Mouse (Mus musculus): Measurements from ENCODE around the gene Naip1. TPM values are rescaled to one million over a fixed set of nuclear protein-coding genes. Genes with fewer than 3 reads are reported as not detected.
"Not testable (repeated sequence)": the region's sequence is repeated elsewhere in the genome, so short reads cannot be mapped to it uniquely, and the experiment has no call there.

Gene Naip1
- 1.1 and 1.7 TPM in 2 replicates for total RNA-seq (2017)

DNA sequence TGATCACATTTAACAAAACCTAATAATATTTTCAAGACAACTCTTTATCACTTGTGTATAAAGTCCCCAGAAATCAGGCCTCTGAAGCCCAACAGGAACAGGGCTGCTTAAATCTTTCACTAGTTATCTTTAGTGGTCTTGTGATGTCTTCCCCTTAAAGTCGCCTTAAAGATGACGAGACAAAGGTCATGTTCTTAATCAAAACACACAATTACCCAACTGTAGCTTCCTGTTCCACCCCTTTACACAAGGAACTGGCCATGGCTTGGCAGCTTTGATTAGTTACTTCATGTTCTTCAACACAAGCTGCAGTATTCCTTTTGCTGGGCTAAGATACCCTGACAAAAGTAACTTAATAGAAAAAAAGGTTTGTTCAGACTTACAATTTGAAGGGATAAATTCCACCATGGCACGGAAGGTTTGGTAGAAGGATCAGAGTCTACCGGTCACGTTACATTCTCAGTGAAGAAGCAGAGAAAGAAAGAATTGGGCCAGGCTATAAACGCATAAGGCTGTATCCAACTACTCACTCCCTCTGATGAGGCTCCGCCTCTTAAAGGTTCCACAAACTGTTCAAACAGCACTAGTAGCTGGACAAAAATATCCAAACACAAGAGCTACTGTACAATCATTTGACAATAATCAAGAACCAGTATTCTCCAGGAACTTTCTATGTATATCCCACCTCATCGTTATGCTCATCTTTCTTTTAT, at the start of gene Naip1:
TSS of gene Naip1 (minus strand) at position 455 of the 713 bp plus-strand sequence.
- not testable (repeated sequence) for ATAC-seq (ENCODE audit: extremely low read depth, insufficient number of reproducible peaks, low FRiP score, poor library complexity, severe bottlenecking)

DNA sequence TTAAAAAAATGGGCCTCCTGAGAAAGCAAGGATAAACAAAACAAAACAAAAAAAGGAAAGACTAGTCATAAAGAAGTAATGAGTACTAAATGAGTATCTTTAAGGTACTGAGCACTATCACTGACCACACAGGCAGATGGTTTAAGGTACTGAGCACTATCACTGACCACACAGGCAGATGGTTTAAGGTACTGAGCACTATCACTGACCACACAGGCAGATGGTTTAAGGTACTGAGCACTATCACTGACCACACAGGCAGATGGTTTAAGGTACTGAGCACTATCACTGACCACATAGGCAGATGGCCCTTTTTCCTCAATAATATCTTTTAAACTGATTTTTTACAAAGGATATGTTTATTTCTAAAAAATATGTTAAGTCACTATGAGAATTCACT, 47.0 kb upstream of the Naip1 start:
- not testable (repeated sequence) for ATAC-seq (ENCODE audit: extremely low read depth, insufficient number of reproducible peaks, low FRiP score, poor library complexity, severe bottlenecking)

DNA sequence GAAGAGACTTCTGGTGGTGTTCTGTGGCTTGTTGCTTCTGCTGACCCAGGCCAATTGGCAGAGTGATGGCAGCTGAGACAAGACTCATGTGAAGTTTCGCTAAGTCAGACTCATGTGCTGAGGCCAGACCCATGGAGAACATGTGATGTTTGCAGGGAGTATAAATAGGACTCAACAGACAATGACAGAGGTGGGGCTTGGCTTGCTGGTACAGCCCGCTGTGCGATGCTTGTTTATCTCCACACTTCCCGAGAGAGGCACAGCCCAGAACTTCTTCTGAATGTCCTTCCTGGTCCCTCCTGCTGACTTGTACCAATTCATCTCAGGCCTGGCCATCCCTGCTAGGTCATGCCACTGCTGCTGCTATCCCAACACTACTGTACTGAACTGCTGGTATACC, 42.7 kb upstream of the Naip1 start:
- ATAC-seq (ENCODE audit: extremely low read depth, insufficient number of reproducible peaks, low FRiP score, poor library complexity, severe bottlenecking): no peak

DNA sequence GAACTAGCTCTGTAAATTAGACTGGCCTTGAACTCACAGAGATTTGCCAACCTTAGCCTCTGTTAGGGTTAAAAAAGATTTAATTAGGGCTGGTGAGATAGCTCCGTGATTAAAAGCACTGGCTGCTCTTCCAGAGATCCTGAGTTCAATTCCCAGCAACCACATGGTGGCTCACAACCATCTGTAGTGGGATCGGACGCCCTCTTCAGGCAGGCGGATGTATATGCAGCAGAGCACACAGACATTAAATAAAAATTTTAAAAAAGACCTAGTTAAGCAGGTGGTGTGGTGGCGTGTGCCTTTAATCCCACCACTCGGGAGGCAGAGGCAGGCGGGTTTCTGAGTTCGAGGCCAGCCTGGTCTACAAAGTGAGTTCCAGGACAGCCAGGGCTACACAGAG, 41.7 kb upstream of the Naip1 start:
- ATAC-seq (ENCODE audit: extremely low read depth, insufficient number of reproducible peaks, low FRiP score, poor library complexity, severe bottlenecking): not testable (repeated sequence)

DNA sequence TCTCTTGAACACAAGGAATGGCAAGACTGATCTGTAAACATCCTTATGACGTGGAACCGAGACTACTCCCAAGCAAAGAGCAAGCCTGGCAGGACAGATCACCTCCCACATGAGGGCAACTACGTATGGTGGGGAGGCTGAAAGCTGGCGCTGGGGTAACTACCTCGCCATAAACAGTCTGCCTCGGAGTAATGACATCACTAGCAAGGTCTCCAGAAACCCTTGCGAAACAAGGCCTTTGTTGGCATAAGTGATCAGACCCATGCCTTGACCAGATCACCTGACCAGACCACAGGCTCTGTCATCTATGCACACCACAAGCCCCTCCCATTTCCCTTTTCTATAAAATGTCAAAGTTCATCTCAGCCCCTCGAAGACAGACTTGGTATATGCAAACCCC, 40.6 kb upstream of the Naip1 start:
- no peak for ATAC-seq (ENCODE audit: extremely low read depth, insufficient number of reproducible peaks, low FRiP score, poor library complexity, severe bottlenecking)

DNA sequence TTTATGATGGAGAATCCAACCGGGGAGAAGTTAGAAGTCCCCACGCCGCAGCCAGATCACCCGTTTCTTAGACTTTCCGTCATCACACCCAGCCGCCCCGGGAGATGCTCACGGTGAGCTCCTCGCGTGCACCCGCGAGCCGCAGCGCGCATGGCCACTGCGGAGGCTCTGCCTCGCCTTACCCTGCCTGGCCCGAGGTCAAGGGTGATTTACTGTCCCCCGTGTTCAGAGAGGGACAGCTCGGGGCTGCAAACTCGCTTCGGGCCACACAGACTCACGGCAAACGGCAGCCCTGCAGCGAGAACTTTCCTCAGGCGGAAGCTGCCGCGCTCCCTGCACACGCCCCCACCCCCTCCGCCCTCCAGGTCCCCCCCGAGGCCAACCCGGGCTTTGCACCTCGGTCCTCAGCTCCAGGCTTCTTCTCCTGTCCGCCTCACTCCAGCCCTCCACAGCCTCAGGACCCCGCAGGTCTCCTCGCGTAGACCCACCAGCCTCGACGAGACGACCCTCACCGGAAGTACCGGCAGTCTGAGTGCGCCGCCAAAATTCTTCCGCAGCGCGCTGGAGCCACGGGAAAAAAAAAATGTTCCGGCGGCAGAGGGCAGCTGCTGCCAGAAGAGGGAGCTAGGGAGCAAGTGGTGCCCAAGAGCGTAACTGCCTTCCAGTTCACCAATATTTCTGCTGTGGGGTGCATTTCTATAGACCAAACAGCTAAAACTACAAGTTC, 39.6 kb upstream of the Naip1 start, which contains the start of gene Gtf2h2:
TSS of gene Gtf2h2 (minus strand) at position 519 of the 727 bp plus-strand sequence.
- peak; percentile 91 for ATAC-seq (ENCODE audit: extremely low read depth, insufficient number of reproducible peaks, low FRiP score, poor library complexity, severe bottlenecking)

DNA sequence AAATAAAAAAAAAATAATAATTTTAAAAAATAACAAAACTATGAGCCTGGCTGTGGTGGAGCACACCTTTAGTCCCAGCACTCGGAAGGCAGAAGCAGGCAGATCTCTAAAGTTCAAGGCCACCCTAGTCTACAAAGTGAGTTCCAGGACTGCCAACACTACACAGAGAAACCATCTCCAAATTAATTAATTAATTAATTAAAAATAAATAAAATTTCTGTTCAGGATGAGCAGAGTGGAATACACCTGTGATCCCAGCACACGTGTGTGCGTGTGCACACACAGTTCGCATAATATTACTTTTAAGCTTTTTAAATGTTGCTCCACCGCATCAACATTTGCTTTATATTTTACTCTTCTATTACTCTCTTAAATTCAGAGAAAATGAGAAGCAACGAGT, 39.0 kb upstream of the Naip1 start:
- ATAC-seq (ENCODE audit: extremely low read depth, insufficient number of reproducible peaks, low FRiP score, poor library complexity, severe bottlenecking): no peak

DNA sequence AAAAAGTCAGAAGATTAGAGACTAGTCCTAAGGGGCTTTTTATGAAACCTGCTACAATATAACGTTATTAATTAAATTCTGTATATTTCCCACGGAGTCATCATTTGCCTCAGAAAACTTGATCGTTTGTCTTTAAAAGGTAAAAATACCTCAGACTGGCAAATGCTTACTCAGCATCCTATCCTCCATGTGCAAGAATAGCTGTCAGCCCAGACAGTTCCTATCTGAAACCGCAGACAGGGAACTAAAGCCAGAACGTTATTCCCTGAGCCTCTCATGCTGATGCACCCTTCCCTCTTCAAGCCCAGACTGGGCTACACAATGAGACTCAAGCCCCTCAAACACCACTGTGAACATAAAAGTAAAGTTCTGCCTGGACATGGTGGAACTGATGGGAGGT, 37.8 kb upstream of the Naip1 start:
- ATAC-seq (ENCODE audit: extremely low read depth, insufficient number of reproducible peaks, low FRiP score, poor library complexity, severe bottlenecking): no peak

DNA sequence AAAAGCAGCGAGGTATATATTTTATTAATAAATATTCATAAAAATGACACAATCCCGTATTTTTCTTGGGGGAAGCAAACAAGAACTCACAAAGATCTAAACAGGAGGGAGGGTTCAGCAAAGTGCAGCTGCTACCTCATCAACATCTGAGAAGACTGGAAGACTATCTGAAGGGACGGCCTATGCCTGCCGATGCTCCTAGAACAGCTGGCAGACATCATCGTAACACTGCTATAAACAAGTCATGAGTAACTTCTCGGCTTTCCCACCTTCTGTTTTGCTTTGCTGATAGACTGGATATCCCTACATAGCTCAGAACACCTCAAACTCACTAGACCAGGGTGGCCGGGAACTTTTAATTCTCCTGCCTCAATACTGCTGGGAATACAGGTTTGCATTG, 30.9 kb upstream of the Naip1 start:
- no peak for ATAC-seq (ENCODE audit: extremely low read depth, insufficient number of reproducible peaks, low FRiP score, poor library complexity, severe bottlenecking)

DNA sequence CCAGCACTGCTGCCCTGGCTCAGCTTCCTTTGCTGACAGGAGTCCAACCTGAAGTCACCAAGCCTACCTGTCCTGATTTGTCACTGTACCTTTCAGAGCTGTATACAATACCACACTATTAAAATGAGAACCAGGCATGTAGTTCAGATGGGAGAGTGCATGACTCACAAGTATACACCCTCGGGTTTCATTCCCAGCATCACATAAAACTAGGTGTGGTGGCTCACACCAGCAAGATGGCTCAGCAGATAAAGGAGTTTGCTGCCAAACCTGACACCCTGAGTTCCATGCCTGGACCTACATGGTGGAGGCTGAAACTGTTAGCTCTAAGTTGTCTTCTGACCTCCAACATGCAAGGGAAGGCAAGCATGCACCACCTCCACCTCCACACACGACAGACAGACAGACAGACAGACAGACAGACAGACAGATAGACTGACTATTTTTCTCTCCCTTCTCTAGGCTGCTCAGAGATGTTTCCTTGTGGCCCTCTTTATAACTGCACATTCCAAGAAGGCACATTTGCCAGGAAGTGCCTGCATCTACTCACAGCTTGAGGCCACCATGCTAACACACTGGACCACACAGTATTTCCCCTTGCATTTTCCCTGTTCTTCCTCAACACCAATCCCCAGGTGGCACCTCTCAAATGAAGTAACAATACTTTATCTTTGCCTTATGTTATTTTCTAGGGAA, 11.0 kb upstream of the Naip1 start:
- ATAC-seq (ENCODE audit: extremely low read depth, insufficient number of reproducible peaks, low FRiP score, poor library complexity, severe bottlenecking): no peak

DNA sequence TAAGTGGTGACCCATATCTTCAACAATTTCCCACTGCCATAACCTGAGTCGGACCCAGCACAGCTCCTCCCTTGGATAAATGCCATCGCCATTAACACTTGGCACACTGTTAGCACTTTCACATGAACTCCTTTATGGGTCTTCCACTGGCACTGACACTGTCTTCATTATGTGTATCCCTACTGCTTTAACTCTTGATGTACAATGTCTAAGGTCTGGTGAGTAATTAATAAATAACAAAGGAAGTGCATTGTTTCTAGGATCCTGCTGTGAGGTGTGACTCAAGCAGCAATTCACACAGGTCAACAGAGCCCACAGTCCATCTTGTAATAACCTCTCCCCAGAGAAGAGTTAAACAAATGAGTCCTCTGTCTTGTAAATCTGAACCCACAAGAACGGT, 8.7 kb upstream of the Naip1 start:
- no peak for ATAC-seq (ENCODE audit: extremely low read depth, insufficient number of reproducible peaks, low FRiP score, poor library complexity, severe bottlenecking)

DNA sequence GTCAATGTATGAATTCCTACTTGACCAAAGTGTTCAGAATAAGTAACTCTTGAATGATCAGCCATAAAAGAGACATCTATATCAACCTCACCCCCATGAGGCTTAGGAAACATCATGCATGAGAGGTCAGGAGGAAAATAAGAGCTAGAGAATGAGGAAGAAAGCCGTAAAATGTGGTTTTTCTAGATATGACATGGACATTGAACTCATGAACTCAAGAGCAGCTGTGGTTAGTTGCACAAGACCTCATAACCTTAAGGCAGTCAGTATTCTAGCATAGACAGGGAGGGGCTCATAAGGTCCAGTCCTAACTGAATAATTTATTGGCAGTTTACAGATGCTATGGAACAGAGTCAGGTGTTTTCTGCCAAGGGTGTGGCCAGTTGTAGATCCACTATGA, 3.2 kb downstream of the Naip1 start:
- 0 out of 2 replicates have a peak, but pooled peaks have one; percentile 9 for ATAC-seq (ENCODE audit: extremely low read depth, insufficient number of reproducible peaks, low FRiP score, poor library complexity, severe bottlenecking)

DNA sequence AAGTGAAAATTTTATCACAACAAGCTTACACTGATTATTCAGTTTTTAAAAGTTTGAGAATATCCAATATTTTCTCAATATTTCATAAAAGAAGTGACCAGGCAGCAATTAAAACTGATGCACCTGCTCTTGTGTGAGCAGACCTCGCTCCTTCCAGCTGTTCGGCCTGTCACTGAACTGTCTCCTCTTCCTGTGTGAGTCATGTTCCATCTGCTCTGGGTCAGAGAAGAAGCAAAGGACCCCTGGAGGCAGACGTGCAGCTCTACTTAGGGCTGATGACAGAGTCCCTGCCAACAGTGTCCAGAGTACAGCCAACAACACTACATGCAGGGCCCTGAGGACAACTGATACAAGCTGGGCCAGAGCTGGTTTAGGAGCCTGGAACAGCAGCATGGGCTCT, 12.6 kb downstream of the Naip1 start:
- no peak for ATAC-seq (ENCODE audit: extremely low read depth, insufficient number of reproducible peaks, low FRiP score, poor library complexity, severe bottlenecking)

DNA sequence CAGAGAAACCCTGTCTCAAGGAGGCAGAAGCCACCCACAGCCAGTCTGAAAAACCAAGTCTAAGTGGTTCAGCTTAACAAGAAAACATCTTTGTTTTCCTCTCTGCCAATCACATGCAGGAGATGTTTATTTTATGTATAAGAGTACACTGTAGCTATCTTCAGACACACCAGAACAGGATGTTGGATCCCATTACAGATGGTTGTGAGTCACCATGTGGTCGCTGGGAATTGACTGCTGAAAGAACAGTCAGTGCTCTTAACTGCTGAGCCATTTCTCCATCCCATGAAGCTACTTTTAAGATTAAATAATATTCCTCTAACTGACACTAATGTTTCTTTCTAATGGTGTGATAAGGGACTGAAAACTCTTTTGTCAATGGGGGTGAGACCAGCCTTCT, 14.0 kb downstream of the Naip1 start:
- no peak for ATAC-seq (ENCODE audit: extremely low read depth, insufficient number of reproducible peaks, low FRiP score, poor library complexity, severe bottlenecking)

DNA sequence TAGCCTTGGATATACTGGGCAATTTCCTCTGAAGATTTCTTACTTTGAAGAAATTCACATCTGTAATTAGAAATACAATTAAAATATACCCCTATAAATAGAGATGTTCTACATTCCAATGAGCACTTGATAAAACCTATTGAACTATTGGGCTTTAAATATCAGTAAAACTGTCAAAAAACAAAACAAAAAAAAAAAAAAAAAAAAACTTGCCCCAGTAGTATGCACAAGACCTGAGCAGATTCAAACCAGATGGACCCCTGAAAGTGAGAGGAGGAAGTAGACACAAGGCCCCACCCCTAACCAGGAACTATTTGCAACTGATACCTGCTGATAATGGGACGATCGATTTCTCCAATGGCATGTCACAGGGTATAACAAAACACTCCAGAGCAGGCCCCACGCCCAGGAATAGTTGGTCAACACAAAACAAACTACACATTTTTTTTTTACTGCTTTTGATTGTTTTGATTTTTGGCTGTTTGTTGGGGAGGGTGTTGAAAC, 15.3 kb downstream of the Naip1 start:
- no peak for ATAC-seq (ENCODE audit: extremely low read depth, insufficient number of reproducible peaks, low FRiP score, poor library complexity, severe bottlenecking)

DNA sequence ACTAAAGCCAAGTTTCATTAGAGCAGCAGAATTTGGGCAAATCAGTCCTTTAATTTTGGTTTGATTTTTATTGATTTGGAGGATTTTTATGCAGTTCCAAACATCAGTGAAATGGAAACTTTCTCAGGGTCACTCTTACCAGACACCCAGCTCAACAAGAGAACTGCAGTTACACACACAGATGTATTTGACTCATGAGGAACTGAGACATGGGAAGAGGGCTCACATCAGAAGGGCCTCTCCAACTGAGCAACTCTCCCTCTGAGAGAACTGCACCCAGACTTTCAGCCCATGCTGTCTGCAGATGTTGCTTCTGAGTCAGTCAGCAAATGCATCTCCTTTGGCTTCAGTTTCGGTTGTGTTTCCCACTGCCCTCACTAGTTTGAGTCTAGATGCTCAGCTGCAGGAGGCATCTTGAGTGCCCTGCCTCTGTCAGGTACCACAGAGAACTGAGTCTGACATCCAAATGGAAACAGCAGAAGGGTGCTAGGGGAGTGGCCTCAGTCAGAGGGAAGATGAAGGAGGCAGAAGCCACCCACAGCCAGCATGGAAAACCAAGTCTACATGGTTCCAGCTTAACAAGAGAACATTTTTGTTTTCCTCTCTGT, 16.0 kb downstream of the Naip1 start:
- not testable (repeated sequence) for ATAC-seq (ENCODE audit: extremely low read depth, insufficient number of reproducible peaks, low FRiP score, poor library complexity, severe bottlenecking)

DNA sequence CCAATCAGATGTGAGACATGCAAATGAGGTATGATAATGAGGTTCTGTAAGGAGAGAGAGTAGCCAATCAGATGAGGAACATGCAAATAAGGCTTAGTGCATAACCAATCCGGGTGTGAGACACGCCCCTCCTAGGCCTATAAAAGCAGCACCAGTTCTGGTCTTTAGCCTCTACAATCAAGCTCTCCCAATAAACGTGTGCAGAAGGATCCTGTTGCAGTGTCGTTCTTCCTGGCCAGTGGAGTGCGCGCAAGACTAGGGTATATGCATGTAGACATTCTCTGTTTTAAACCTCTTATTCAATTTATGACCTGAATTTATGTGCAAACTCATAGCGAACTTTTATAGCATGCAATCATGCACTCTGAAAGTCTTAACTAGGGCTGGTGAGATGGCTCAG, 32.7 kb downstream of the Naip1 start:
- not testable (repeated sequence) for ATAC-seq (ENCODE audit: extremely low read depth, insufficient number of reproducible peaks, low FRiP score, poor library complexity, severe bottlenecking)

DNA sequence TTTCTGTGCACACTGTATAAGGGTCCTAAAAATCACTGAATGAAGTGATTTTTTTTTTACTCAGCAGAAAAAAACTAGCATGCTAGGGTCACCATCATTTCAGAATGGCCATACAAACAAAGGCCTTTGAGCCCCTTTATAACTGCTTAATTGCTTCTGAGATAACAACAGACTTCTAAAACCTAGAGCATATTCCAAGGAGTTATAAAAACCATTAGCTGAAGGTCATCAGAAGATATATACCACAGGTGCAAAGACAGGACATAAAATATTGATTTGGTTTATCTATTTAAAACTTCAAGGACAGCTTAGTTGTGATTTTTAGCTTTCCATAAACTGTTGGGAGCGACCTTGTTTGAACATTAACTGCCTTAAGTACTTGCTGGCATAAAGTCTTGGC, 38.2 kb downstream of the Naip1 start:
- no peak for ATAC-seq (ENCODE audit: extremely low read depth, insufficient number of reproducible peaks, low FRiP score, poor library complexity, severe bottlenecking)

DNA sequence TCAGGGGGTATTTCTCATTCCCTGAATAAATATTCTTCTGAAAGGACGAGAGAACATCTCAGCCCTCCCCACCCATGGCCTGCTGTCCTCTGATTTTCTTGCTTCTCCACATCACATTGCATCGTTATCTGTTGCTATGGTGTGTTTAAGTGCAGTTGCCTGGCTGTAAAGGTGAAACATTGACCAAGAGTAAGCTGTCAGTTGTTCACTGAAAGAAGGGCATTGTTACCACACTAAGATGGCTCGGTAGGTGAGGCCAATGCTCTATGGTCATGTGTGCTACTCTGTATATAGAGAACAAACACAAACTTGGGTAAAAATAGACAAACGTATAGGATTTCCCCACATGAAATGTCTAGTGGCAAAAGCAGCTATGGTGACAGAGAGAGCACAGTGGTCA, 42.8 kb downstream of the Naip1 start:
- ATAC-seq (ENCODE audit: extremely low read depth, insufficient number of reproducible peaks, low FRiP score, poor library complexity, severe bottlenecking): no peak

All from neutrophil, adult 5-6 weeks (primary cell).